Mouse (Mus musculus) ovary, postnatal 36 days (tissue): Measurements from ENCODE around the gene Washc4.

Source experiments
- DNase-seq: peaks from one replicate; pipeline ENCODE4 v3.0.0; 2022; ENCODE audit warnings: low spot score, mixed read lengths

The Washc4 gene

DNA sequence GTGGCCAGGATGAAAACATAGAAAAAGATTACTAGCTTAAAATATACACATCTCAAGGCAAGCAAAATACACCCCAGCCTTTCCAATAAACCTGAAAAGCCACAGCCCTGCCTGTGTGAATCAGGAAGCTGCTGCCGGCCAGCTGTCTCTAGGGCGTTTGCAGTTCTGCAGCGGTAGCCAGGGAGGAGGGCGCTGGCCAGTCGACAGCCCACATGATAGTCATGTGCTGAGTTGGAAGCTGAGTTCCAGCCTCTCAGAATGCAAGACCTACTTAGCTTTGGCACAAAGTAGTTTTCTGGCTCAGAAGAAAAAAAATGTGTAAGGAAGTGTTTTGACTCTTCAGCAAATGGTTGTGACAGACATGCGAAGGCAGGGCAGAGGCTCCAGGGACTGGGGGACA is 93.7 kb downstream of the Washc4 start:
- peak; percentile 68 for DNase-seq

DNA sequence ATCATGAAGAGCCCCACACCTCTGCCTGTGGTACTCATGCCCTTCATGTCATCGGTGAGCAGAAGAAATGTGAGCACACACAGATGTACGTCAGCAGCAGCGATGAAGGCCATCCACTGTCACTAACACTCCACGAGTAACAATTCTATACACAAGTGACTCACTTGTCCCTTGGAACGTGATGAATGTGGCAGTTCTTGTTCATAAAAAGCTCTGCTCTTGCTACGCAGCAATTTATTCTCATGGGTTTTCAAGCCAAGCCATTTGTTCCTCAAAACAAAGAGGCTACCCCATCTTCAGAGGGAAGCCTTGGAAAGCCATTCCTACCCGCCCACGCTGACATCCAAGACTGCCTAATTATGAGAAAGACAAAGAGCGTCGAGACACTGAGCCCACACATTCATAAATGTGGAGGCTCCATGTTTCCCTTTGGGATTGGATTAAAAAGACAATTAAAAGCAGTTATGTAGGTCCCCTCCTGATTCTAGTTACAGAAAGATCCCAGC is 96.4 kb downstream of the Washc4 start:
- no peak for DNase-seq

DNA sequence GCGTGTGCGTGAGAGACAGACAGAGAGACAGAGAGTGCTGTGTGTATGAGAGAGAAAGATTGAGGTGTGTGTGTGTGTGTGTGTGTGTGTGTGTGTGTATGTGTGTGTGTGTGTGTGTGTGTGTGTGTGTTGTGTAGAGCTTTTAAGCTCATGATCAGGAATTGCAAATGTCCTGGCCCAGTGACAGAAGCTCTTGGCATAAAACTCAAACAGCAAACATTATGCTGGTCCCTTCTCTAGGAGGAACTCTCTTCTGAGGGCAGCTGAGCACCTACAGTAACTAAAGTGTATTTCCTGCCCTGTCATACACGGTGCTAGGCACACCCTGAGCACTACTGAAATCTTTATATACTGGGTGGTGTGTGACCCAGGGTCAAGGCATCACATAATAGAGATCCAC is 98.1 kb downstream of the Washc4 start:
- DNase-seq, result no peak

DNA sequence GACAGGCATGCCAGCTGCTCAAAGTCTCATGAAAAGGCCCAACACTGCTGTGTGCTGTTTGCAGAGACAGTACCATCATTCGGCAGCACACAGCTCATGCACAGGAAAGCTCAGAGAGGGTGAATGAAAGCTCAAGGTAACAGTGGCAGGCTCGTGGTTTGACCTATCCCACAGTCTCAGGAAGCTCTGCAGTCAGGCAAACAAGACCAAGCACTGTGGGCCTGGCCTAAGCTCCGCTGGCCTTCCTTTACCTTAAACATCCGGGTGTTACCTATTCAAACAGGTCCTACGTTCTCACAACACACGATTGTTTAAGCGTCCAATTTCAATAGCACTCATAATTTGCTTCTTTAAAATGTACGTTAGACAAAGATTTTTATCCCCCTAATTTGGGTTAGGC is 100.6 kb downstream of the Washc4 start:
- no peak for DNase-seq

DNA sequence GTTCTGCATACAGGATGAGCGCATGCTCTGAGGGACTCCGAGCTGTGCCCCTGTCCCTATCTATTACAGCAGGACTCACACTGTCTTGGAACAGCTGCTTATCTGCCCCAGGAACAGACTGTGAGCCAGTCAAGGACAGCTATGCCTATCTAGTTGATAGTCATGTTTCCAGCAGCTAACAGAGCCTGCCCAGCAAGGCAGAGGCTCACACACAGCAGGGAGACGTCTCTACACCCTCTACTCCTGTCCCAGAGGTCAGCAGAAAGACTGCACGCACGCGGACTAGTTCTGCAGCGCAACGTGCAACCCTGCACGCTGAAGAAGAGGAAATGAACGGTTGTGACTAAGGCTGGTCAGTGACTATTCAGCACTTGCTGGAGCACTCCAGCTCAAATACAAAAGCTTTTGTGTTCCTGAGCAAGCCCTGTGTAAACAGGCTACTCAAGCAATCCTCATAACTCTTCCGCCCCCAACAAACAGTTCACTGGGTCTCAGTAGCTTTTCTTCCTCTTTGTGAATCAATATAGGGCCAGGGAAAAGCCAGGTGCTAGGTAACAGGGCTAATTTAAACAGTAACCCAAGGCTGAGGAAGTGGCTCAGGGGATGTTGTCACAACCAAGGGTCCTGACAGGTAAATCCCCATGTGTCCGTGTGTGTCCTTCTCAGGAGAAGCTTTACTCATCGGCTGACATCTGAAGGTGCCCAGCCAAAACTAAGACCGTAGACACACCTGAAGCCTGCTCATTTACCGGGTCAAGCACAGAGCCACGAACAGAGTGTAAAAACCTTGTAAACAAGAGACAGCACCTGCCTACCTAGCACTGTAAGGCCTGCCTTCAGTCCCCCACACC is 101.5 kb downstream of the Washc4 start:
- peak; percentile 53 for DNase-seq

DNA sequence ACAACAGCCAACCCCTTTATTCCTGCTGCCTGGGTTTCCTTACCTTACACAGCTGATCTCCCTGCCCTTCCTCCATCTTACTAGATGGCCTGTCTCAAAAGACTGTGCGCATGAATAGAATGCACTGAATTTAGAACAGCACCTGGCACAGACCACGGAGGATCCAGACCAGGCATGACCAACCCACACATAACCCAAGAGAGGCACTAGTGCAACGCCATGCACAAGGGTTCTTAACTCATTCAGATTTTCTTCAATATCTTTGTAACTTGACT is 102.1 kb downstream of the Washc4 start:
- DNase-seq, result no peak
